Mouse (Mus musculus): ENCODE measurements at regions not wholly inside any gene's neighbourhood (a gene's known extent, or its start where the extent isn't known, plus 50 kb on each side); places are given as distances from the start of the nearest gene placed in this dataset.

DNA sequence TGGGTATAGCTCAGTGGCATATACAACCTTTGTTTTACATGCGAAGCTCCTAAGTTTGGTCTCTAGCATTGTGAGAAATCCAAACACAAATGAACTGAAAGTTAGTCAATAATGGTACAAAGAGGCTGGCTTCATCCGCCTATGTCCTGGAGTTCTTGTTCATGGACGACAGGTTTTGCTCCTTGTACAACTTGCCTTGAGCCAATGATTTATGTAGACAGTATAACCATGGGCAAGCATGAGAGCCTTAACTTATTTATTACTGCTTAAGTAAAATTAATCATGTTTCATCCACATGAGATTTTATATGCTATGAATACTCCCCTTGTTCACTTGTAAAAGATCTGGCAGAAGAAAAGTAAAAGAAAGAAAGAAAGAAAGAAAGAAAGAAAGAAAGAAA, 205.7 kb upstream of the Tet2 start:
- POLR2A ChIA-PET = no interaction called here
- in situ Hi-C loops (cut with MboI; ENCODE audit: low pct_unique_long_range_greater_than_20kb) = no loop called here
- no peak for TF ChIP-seq CTCF (IDR thresholded peaks at IDR 0.05)
- CTCF ChIA-PET = interaction anchor here (0.7 to 1.2 kb wide), 3 partner anchors 9 to 215 kb away, joined by 3 to 4 read pairs (median 3); no protein-coding TSS in a partner anchor
- no peaks in the 10 kb centered on the region for H3K27me3 ChIP-seq
- no peak for DNase-seq (ENCODE audit: low read depth, low spot score)
- ATAC-seq = no peak

DNA sequence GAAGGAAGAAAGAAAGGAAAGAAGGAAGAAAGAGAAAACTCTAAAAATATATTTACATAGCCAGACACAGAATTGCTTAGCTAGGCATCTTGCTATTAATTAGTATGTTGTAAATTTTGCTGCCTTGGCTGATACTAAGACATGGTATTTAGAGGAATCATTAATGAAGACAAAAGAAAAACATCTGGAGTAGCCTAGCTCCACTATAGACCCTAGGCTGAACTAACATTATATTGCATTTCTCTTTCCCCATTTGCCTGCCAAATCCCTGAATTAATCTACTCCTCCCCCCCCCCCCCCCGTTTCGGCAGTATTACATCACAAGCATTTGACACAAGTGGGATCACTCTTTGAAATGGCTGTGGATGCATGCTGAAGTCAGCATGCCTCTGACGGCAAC, 206.1 kb upstream of the Tet2 start:
- no peaks in the 10 kb centered on the region for H3K27me3 ChIP-seq
- ChIA-PET CTCF (interaction anchor here (0.7 to 1.2 kb wide), 3 partner anchors 9 to 215 kb away, joined by 3 to 4 read pairs (median 3); no protein-coding TSS in a partner anchor), POLR2A (no interaction called here)
- ATAC-seq (no peak), DNase-seq (ENCODE audit: low read depth, low spot score) (no peak)
- no peak for TF ChIP-seq CTCF (IDR thresholded peaks at IDR 0.05)
- in situ Hi-C loops (cut with MboI; ENCODE audit: low pct_unique_long_range_greater_than_20kb) = no loop called here

DNA sequence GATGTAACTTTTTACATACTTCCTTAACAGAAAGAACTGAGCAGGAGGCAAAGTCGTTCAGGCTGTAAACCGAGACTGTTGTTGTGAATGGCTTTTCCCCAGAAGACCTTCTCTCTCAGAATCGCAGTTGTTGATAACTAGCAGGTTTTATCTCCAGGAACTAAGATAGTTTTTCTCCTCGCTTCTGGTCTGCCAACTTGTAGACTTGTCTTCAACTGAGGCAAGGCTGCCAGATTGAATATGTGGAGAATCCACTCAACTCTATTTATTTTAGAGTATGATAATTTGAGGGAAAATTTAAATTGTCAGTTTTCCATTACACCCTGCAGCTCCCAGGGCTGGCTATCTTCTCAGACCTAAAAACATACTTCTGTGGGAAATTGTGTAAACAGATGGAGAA, 206.6 kb upstream of the Tet2 start:
- ChIA-PET POLR2A (no interaction called here), CTCF (interaction anchor here (1.1 to 1.2 kb wide), 2 partner anchors 8 to 14 kb away, joined by 3 to 4 read pairs; no protein-coding TSS in a partner anchor)
- TF ChIP-seq CTCF (IDR thresholded peaks at IDR 0.05) = no peak
- no peak for DNase-seq (ENCODE audit: low read depth, low spot score)
- no peaks in the 10 kb centered on the region for H3K27me3 ChIP-seq
- in situ Hi-C loops (cut with MboI; ENCODE audit: low pct_unique_long_range_greater_than_20kb) = no loop called here
- ATAC-seq = no peak

DNA sequence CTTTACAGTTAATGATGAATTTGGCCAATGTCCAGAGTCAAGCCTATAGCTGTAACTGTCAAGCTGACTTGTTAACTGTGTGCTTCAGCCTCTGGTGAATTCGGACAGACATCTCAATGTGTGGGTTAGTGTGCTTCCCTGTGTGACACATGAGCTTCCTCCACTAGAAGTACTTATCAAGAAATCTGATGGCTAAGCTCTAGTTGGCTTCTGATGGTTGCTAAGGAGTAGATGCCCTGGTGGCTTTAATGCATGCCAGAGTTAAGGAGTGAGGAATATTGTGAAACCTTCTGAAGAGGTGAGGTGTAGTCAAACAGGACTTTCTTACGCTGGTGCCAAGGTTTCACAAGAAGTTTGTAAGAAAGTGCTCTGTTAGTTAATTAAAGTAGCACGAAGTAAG, 208.1 kb upstream of the Tet2 start:
- ChIA-PET POLR2A (interaction anchor here (0.6 kb wide), 1 partner anchor 11 kb away, joined by 3 read pairs; no protein-coding TSS in a partner anchor), CTCF (interaction anchor here (1.0 to 1.3 kb wide), 5 partner anchors 9 to 28 kb away, joined by 3 to 6 read pairs (median 3); no protein-coding TSS in a partner anchor)
- ATAC-seq (no peak), DNase-seq (ENCODE audit: low read depth, low spot score) (peak; percentile 19)
- no peaks in the 10 kb centered on the region for H3K27me3 ChIP-seq
- TF ChIP-seq CTCF (IDR thresholded peaks at IDR 0.05) = no peak
- in situ Hi-C loops (cut with MboI; ENCODE audit: low pct_unique_long_range_greater_than_20kb) = no loop called here

DNA sequence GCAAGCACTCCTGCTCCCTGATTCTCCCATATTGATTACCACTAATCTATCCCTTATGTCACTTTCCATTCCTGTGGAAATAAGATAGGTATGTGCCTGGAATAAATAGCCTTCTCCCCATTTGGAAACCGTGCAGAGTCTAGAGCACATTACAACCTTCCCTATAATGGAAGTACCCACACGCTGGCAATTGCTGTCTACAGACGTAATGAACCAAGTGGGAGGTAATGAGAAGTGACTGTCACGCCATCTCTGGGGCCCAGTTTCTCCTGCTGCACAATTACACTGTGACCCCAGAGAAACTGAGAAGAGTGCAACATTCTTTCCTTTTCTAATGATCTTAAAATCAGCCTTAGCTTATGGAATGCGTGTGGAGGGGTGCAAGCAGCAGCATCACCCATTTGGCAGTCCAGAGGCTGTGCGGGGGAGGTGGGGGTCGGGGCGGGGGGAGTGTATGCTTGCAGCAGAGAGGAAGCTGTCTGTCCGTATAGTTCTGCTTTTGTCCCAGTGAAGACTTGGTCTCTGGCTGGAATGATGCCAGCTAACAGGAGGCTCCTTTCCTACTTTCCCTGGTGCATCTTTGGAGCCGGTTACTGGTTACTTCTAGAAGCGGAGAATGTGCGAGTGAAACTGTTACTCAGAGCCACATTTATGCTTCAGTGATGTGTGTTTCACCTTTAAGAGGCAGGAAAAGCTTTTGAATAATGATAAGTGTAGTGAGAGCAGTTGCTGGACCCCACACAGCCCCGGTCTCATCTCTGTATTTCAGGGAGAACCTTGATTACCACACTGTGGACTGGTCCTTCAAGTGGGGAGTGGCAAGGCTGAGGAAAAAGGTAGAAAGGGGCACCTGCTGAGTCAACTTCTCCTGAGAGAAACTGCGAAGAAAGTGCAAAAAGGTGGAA, 209.3 kb upstream of the Tet2 start:
- in situ Hi-C loops (cut with MboI; ENCODE audit: low pct_unique_long_range_greater_than_20kb) = no loop called here
- peak; percentile 10 for ATAC-seq
- ChIA-PET CTCF (interaction anchor here (1.2 to 1.9 kb wide), 4 partner anchors 10 to 73 kb away, joined by 3 to 6 read pairs (median 4); no protein-coding TSS in a partner anchor), POLR2A (interaction anchor here (0.6 kb wide), 1 partner anchor 1631 kb away, joined by 3 read pairs; no protein-coding TSS in a partner anchor)
- no peak for TF ChIP-seq CTCF (IDR thresholded peaks at IDR 0.05)
- H3K27me3 ChIP-seq = no peaks in the 10 kb centered on the region
- no peak for DNase-seq (ENCODE audit: low read depth, low spot score)

DNA sequence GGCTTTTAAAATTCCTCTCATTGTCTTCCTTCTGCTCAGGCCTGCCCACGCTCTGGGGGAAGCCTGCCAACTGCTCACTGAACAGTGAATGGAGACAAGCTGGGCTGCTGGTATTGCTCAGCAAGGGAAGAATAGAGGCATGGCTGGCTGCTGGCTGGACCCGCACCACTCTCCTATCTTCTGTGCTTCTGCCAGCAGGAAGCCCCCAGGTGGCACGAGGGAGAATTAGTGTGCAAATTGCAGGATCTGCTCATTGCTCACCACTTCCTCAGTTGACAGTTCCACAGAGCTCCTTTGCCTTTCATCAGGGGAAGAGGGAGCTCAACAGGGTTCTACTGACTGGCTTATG, 209.9 kb upstream of the Tet2 start:
- TF ChIP-seq CTCF (IDR thresholded peaks at IDR 0.05) = no peak
- H3K27me3 ChIP-seq = no peaks in the 10 kb centered on the region
- in situ Hi-C loops (cut with MboI; ENCODE audit: low pct_unique_long_range_greater_than_20kb) = no loop called here
- ATAC-seq (peak; percentile 91), DNase-seq (ENCODE audit: low read depth, low spot score) (peak; percentile 38)
- CTCF ChIA-PET = interaction anchor here (1.3 to 1.9 kb wide), 2 partner anchors 25 to 73 kb away, joined by 3 to 4 read pairs; no protein-coding TSS in a partner anchor
- POLR2A ChIA-PET = no interaction called here

DNA sequence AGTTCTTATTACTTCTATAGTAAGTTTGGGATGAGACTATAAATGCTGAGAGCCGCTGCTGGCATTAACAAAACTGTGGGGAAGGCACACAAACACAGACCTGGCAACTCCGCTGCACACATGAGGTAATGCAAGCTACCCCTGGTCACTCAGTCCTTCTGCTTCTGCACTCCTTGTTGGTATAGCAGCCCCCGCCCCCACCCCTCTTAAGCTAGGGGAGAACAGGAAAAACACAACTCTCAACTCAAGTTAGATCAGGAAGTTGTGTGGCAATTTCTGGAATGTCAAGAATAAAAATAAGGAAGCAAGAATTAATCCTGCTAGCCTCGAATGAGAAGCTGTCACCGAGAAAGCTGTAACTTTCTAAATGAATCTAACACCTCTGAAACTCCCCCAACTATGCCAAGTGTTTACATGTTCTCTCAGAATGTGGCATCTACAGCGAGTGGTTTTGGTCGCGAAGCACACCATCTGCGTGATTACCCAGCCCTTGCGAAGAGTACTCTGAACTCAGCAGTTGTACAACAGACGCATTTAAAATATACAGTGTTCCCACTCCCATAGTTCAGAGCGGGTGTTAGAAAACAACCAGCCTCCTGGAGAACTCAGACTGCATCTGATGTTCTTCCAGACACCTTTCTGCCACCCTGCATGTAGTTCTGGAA, 212.9 kb upstream of the Tet2 start:
- TF ChIP-seq CTCF (IDR thresholded peaks at IDR 0.05) = no peak
- no peak for DNase-seq (ENCODE audit: low read depth, low spot score)
- H3K27me3 ChIP-seq = no peaks in the 10 kb centered on the region
- in situ Hi-C loops (cut with MboI; ENCODE audit: low pct_unique_long_range_greater_than_20kb) = no loop called here
- no peak for ATAC-seq
- POLR2A ChIA-PET = no interaction called here
- CTCF ChIA-PET = interaction anchor here (1.4 kb wide), 1 partner anchor 158 kb away, joined by 4 read pairs; no protein-coding TSS in a partner anchor

DNA sequence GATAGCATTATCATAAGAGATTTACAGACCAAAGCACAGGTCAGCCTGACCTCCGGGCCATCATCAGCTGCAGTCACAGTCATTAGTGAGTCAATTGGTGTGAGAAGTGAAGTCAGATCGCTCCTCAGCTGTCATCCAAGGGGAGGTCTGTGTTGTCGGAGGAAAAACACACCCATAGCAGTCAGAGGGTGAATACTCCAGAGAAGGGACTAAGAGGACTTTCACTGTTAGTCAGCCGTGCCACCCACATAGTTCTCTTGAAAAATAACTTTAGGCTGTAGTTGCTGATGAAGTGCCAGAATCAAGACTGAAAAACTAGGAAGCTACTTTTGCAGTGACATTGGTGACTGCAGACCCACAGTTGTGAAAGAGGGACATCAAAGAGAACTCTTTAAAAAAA, 213.5 kb upstream of the Tet2 start:
- ChIA-PET POLR2A (no interaction called here), CTCF (interaction anchor here (1.4 kb wide), 1 partner anchor 158 kb away, joined by 4 read pairs; no protein-coding TSS in a partner anchor)
- DNase-seq (ENCODE audit: low read depth, low spot score) (no peak), ATAC-seq (no peak)
- no peak for TF ChIP-seq CTCF (IDR thresholded peaks at IDR 0.05)
- in situ Hi-C loops (cut with MboI; ENCODE audit: low pct_unique_long_range_greater_than_20kb) = no loop called here
- no peaks in the 10 kb centered on the region for H3K27me3 ChIP-seq

DNA sequence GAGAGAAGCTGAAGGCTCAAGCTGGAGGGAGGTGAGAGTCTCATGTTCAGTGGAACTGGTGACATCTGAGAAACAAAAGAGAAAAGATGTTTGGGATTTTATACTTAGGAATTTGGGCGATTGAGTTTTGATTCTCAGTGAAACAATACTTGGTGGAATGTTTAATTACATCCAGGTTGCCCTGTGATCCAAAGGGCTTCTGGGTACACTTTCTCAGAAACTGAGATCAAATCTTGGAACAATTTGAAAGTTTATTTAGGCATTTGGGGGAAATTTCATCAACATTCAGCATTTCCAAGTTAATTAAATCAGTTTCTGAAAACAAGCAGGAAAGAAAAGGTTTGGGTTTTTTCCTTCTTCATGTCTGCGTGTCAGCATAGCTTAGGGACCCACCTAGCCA, 214.7 kb upstream of the Tet2 start:
- CTCF ChIA-PET = interaction anchor here (1.1 kb wide), 1 partner anchor 8 kb away, joined by 3 read pairs; no protein-coding TSS in a partner anchor
- ATAC-seq = no peak
- in situ Hi-C loops (cut with MboI; ENCODE audit: low pct_unique_long_range_greater_than_20kb) = no loop called here
- H3K27me3 ChIP-seq = no peaks in the 10 kb centered on the region
- no peak for TF ChIP-seq CTCF (IDR thresholded peaks at IDR 0.05)
- POLR2A ChIA-PET = interaction anchor here (1.0 kb wide), 1 partner anchor 13 kb away, joined by 3 read pairs; no protein-coding TSS in a partner anchor
- no peak for DNase-seq (ENCODE audit: low read depth, low spot score)

DNA sequence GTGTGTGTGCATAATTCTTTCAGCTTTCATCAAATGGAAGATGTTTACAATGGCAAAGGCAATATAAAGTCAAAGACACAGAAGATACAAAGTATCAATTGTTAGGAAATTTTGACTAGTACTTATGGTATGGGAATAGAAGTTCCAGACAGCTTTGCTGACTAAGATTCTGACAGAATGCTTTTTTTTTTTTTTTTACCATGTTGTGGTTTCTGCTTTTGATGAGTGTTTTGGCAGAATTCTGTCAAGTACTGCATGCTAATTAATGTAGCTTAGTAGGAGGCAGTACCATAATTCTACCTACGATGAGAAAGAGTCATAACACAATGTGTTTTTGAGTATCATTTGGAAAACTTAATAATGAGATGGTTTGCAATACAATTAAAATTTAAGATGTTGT, 215.3 kb upstream of the Tet2 start:
- no peak for TF ChIP-seq CTCF (IDR thresholded peaks at IDR 0.05)
- ATAC-seq (no peak), DNase-seq (ENCODE audit: low read depth, low spot score) (no peak)
- ChIA-PET POLR2A (interaction anchor here (0.6 kb wide), 1 partner anchor 1411 kb away, joined by 3 read pairs; no protein-coding TSS in a partner anchor), CTCF (interaction anchor here (1.1 kb wide), 1 partner anchor 9 kb away, joined by 3 read pairs; no protein-coding TSS in a partner anchor)
- in situ Hi-C loops (cut with MboI; ENCODE audit: low pct_unique_long_range_greater_than_20kb) = no loop called here
- H3K27me3 ChIP-seq = no peaks in the 10 kb centered on the region
